Mouse (Mus musculus): ENCODE data around the gene Odf2.

GRCm38 (mm10) chr2:29855585-29856210 is 33.3 kb upstream of the Odf2 start:
- TF ChIP-seq MAX (IDR thresholded peaks at IDR 0.05; ENCODE audit: low read length) = no peak
- no peak for TF ChIP-seq CHD2 (IDR thresholded peaks at IDR 0.05; ENCODE audit: low read length)
- no peak for TF ChIP-seq CTCF (conservative IDR thresholded peaks at IDR 0.05 in 1 of 2, IDR thresholded peaks at IDR 0.05 in 1 of 2; ENCODE audit: low read depth in 2 of 2, low read length in 2 of 2)
- TF ChIP-seq POLR2A (IDR thresholded peaks at IDR 0.05; ENCODE audit: low read depth, low read length) = no peak
- no peak for TF ChIP-seq TCF12 (IDR thresholded peaks at IDR 0.05; ENCODE audit: low read depth, low read length)
- TF ChIP-seq ZNF384 (IDR thresholded peaks at IDR 0.05; ENCODE audit: low read depth, low read length) = no peak
- no peak for TF ChIP-seq MYC (IDR thresholded peaks at IDR 0.05; ENCODE audit: low read depth, low read length)
- no peak for TF ChIP-seq KAT2A (IDR thresholded peaks at IDR 0.05; ENCODE audit: insufficient replicate concordance, low read length)
- TF ChIP-seq USF1 (IDR thresholded peaks at IDR 0.05; ENCODE audit: low read depth, low read length) = no peak
- no peak for TF ChIP-seq USF2 (conservative IDR thresholded peaks at IDR 0.05; ENCODE audit: low read depth, low read length)
- TF ChIP-seq NELFE (IDR thresholded peaks at IDR 0.05; ENCODE audit: low read depth, low read length) = no peak
- TF ChIP-seq EP300 (IDR thresholded peaks at IDR 0.05; ENCODE audit: low read length) = no peak
- TF ChIP-seq BHLHE40 (IDR thresholded peaks at IDR 0.05; ENCODE audit: low read depth, low read length) = no peak

Measured in CH12.LX (cell line).